Mouse (Mus musculus): Measurements from ENCODE around the gene Col4a2.

Gene Col4a2

DNA sequence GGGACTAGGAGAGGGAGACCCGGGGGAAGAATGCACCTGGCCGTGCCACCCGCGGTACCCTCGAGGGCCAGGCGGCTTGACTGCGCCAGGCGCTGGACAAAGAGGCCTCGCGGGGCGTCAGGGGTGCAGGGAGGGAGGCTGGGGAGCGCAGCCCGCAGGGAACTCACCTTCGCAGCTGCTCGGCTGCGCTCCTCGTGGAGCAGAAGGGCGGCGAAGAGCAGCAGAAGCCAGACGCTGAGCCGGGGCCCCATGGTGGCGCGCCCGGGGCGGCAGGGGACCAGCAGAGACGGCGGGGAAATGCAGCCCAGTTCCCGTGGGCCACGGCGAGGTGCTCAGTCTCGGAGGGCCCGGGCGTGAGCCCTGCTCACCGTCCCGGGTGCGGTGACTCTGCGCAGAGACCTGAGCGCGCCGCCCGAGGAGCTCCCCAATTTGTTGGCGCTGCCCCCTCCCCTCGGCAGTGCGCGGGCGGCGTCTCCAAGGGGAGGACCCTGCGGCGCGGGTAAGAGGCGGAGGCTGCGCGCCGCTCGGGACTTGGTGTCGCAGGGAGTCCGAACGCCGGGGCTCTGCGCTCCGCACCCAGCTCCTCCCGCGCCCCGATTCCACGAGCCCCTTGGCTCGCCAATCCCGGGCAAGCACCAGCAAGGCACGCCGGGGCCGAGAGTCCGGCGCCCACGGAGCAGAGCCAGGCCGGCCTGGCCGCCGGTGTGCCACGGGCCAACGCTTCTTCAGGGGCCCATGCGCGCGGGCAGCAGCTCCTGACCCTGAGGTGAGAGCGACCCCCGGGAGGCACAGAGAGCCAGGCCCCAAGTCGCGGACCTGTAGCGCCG lies at the start of gene Col4a2, which contains the start of gene Col4a1:
TSS of gene Col4a2 (plus strand) at position 457 of the 827 bp plus-strand sequence.
TSS of gene Col4a1 (minus strand) at position 478 of the 827 bp plus-strand sequence.
- TF ChIP-seq GATA4 (IDR thresholded peaks at IDR 0.05; ENCODE audit: insufficient replicate concordance, low read length), result no peak

DNA sequence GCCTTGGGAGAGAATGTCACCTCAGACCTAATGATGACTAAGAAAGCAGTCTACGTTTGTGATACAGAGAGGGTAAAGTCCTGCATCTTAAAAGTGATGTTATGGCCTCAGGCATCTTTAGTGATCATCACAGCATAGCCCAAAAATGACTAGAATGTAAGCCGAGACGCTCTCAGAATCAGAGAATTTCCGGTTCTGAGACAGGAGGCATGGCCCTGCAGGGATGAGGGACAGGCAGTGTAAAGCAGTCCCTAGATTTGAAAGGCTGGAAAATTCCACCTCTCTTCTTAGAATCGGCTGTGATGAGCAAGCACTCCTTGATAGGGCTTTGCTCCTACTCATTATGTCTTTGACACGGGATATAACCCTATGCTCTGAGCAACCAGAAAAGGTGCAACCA lies 48.8 kb upstream of the Col4a2 start:
- no peak for TF ChIP-seq GATA4 (IDR thresholded peaks at IDR 0.05; ENCODE audit: insufficient replicate concordance, low read length)

DNA sequence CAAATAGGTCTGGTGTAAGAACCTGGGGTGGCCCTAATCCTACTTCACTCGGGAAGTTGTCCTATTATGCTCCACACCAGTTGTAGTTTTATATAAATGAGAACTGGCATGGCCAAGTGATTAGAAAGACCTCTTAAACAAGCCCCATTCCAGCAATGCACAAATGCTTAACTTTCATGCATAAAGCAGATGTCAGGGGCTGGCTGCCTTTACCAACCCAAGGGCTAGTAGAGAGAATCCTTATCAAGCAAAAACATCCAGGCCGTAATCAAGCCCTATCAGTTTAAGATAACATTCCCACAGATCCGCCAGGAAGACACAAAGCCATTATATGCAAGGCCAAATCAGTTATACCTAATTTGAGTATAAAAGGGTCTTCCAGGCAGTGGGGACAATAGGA lies 46.6 kb upstream of the Col4a2 start:
- TF ChIP-seq GATA4 (IDR thresholded peaks at IDR 0.05; ENCODE audit: insufficient replicate concordance, low read length), result no peak

DNA sequence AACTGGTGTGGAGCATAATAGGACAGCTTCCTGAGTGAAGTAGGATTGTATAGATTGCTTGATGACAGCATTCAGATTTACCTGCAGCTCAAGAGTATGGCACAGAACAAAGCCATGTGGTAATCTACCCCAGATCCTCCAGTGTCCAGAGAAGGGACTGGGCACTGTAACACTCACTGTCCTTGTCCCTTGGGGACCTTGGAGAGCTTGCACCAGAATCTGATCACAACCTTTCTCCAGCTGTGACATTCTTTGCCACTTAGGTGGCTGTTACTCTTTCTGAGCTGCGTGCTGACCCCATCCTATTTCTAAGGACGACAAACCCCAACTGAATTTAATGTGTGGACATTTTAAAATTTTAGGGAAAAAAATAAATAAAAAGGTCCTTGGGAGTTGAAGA lies 46.1 kb upstream of the Col4a2 start:
- no peak for TF ChIP-seq GATA4 (IDR thresholded peaks at IDR 0.05; ENCODE audit: insufficient replicate concordance, low read length)

DNA sequence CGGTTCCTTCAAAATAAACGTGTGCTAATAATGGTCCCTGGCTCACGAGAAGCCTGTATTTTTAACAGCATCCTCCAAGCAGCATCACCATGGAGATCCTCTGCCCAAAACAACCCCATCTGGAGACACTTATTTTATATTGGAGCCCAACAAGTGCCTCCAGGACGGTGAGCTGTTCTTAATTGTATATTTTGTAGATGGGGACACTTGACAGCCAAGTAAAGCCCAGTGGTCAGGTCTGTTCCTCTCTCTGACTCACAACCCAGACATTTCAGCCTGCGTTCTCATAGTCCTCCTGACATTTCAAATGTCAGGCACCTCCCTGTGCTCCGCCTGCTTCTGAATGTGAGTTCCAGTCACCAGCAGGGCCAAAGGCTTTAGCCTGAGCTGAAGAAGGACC lies 43.9 kb upstream of the Col4a2 start:
- TF ChIP-seq GATA4 (IDR thresholded peaks at IDR 0.05; ENCODE audit: insufficient replicate concordance, low read length), result no peak

DNA sequence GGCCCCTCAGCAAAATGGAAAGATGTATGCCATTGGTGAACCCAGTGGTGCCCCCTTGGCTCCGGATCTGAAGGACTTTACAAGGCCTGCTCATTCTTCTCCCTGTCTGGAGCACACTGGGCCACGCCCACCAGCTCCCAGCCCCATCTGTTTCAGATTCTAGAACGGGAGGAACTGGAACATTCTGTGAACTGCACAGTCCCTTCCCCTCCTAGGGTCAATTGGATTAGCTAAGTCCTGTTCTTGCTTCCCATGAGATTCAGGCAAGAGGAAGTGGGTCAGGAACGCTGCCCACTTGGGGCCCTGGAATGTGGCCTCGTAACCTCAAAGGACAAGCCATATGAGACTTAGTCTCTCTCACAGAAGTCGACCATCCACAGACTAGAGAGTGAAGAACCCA lies 41.8 kb upstream of the Col4a2 start:
- peak; percentile 63; the same call in 1 of the 2 replicates for TF ChIP-seq GATA4 (IDR thresholded peaks at IDR 0.05; ENCODE audit: insufficient replicate concordance, low read length)

DNA sequence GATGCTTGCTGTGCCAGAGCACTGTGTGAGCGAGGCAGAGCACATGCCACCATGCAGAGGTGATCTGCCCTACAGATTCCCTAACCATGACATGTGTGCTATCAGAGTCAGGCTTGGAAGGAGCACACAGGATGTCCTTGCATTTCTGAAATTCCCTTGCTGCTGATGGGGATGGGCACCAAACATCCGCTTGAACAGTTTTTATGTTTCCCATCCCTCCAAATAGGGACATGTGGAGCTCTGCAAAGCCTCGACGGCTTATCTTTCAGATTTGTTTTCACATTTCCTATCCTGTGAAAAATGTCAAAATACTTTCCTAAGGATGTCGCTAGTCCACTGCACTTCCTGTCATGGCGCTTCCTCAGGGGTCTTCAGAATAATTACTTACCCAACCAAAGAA lies 40.4 kb upstream of the Col4a2 start:
- TF ChIP-seq GATA4 (IDR thresholded peaks at IDR 0.05; ENCODE audit: insufficient replicate concordance, low read length), result peak; percentile 86

DNA sequence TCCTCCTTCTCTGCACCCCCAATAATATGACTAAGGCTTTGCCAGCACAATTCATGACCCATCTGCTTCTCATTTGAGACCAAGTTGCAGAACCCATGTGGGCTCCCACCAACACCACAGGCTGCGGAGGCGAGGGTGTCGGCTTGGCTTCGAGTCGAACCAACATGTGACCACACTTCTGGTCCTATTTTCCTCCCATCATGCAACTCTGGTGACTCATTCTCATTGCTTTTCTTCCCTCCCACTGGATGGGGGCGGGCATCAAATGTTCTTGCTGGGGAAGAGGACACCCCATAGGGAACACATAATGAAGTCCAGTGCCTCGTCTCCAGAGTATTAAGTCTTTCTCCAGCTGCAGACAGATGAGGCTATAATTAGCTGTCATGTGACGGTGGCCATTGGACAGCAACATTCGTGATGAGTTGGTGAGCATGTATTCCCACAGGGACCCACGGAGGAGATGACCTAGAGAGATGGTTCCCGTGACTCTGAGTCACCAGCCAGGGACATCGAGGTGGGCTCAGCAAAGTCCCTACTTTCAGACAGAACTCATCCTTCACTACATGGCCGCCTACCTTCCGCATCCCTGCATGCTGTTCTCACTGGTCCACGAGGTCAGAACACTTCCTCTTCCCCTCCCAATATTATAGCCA lies 39.0 kb upstream of the Col4a2 start:
- TF ChIP-seq GATA4 (IDR thresholded peaks at IDR 0.05; ENCODE audit: insufficient replicate concordance, low read length), result no peak

DNA sequence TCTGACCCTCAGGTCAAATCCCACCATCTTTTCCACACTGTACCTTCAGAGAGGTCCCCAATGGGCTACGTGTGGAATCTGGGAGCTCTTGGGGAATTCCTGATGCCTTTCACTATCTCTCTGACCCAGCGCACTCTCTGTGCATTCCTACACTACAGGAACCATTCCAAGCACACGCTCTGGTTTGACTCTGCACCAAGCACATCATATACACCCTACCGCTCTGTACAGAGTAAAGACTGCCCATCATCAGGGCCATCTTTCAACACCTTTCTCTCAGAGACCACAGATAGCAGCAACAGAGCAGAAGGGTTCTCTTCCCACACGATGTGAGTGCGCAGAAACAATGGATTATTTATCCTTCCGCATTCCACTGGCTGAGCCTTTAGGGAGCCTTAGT lies 38.2 kb upstream of the Col4a2 start:
- no peak for TF ChIP-seq GATA4 (IDR thresholded peaks at IDR 0.05; ENCODE audit: insufficient replicate concordance, low read length)

DNA sequence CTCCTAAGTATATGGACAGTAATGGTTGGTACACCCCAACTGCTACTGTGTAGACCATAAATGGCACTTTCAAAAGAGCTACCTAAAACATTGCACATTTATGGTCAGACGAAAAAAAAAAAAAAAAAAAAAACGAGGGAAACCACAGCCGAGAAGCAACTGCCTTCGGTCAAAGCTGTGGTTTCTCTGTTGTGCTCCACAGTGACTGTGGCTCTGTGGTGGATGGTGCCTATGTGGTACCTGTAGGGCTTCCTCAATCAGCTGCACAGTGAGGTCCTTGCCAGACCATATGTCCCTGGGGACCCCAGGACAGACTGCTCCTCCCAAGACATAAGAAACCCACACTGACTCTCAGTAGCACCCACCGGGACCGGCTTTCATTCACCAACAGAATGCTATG lies 36.3 kb upstream of the Col4a2 start:
- TF ChIP-seq GATA4 (IDR thresholded peaks at IDR 0.05; ENCODE audit: insufficient replicate concordance, low read length), result no peak

DNA sequence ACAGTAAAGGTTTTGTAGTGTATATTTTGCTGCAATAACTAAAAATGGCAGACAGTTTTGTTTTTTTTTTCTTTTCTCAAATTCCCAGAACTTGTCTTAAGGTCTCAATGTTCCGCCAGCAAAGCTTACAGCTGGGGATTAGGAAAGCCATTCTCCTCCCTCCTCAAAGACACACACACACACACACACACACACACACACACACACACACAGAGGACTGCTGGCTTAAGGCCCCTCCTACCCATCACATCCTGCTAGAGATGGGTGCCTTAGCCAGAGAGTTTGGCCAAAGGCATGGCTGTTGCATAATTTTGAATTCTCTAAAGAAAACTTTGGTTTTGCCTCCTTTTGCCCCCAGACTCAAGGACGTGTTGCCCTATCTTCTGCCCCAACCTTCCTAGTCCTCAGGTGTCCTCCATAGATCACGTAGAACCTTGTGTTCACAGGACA lies 35.0 kb upstream of the Col4a2 start:
- TF ChIP-seq GATA4 (IDR thresholded peaks at IDR 0.05; ENCODE audit: insufficient replicate concordance, low read length), result no peak; the same call in 1 of the 2 replicates

DNA sequence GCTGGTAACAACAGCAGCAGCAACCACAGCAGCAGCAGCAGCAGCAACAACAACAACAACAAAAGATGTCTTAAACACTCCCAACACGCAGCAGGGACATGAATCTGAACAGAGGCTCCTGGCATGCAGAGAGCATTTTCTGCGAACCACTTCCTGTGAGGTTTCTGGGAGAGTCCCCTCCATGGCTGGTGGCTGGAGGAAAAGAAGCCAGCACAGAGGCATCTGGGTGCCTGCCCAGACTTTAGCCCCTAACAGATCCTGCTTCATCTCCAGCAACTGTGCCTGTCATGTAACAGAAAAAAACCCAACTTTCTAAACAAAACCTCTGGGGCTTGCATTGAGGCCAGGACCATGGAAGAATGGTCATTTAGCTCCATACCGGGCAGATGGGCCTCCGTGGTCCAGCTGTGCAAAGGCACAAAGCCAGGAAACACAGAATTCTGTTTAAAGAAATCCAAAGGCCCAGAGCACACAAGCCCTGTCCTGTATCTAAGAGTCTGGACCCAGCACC lies 34.4 kb upstream of the Col4a2 start:
- no peak for TF ChIP-seq GATA4 (IDR thresholded peaks at IDR 0.05; ENCODE audit: insufficient replicate concordance, low read length)

DNA sequence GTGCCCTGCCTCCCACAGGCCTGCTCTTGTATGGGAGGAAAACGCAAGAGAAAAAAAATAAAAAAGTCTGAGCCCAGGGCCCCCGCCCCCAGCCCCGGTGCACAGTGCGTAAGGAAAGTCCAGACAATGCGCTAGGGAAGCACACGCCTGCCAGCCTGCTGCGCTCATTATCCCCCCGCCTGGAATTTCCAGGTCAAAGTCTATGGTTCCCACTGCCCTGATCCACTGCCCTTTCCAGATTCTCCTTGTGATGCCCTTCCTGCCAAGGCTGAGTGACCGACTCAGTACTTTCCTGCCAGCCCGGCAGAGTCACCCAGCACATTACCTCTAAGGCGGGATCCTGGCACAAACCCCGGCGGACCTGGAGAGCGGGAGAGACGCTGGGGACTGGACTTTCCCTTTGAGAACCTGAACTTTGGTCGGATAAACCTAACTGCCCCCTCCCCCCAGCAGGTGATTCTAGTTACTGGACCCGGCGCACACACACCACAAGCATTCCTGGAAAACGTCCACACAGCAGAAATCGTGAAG lies 33.2 kb upstream of the Col4a2 start:
- TF ChIP-seq GATA4 (IDR thresholded peaks at IDR 0.05; ENCODE audit: insufficient replicate concordance, low read length), result peak; percentile 90; the same call in 1 of the 2 replicates

DNA sequence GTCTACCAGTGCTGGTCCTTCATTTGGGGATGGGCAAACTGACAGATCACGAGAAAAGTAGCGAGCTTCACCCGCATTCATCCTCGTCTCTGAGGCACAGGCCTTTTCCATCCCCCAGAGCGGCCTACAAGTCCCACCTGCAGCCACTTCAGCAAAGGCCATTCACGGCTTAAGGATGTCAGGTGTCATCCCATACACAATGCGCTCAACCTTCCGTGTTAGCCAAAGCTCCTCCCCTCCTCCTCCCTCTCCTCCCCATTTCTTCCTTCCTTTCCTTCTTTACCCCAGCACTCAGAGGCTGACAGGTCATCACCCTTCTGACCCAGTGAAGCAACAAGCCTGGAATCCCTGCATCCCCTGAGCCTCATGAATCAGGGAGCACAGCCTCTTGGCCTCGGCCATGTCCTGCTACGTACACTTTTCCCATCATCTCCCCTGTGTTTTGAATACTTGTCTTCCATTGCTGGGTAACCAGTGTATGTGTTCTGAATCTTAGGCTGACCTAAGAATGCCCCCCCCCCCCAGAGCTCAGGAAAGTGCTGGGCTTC lies 31.8 kb upstream of the Col4a2 start:
- no peak for TF ChIP-seq GATA4 (IDR thresholded peaks at IDR 0.05; ENCODE audit: insufficient replicate concordance, low read length)

DNA sequence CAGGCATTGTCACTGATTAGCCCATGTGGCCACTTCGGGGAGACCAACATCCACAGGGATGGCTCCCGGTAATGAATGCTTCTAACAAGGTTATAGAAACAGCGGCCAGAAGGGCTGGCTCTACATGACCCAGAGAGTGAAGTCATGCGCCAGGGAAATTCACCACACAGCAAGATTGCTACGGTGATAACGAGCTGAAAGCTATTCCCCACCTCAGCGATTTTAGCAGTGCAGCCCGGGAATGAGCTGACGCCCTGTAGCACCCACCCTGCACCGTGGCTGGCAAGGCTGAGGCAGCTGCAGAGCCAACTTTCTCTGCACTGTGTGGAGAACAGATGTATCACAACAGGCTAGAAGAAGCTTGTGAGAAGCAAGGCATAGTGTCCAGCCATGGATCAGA lies 30.5 kb upstream of the Col4a2 start:
- no peak for TF ChIP-seq GATA4 (IDR thresholded peaks at IDR 0.05; ENCODE audit: insufficient replicate concordance, low read length)

All from liver, adult (tissue).